In genomic region chr8:77282605-77283236, GRCm38 (mm10) we compare ENCODE assay signal across 21 mouse cellular contexts.
A peak's percentile ranks its signal among the peaks of the same experiment; 100 is the strongest.
DNase-seq lines count a peak whose midpoint lies in the region; ATAC-seq and TF ChIP-seq lines count a peak whose summit lies in the region.
"Had no signal": no experiment of that assay in that cellular context is flagged by ENCODE, and none has a peak within 500 bp of the region (broad histone marks: within the 10 kb centered on the region; RNA-seq: fewer than 3 reads in every experiment).

No protein-coding gene starts in this region.

- H3K36me3 ChIP-seq in liver, embryonic 12.5 days = no peaks in the 10 kb centered on the region
- no peaks in the 10 kb centered on the region for H3K36me3 ChIP-seq in liver, postnatal 0 days (replicated peaks; ENCODE audit: insufficient read depth, low read length)
- H3K36me3 ChIP-seq: hindbrain, embryonic 15.5 days; limb, embryonic 15.5 days had no signal

- H3K9ac ChIP-seq in liver, embryonic 12.5 days = no peak overlapping the region
- H3K9ac ChIP-seq in liver, postnatal 0 days (replicated peaks) = no peak overlapping the region
- H3K9ac ChIP-seq: hindbrain, embryonic 15.5 days; limb, embryonic 15.5 days had no signal

- H3K9me3 ChIP-seq in liver, embryonic 12.5 days (replicated peaks) = no peaks in the 10 kb centered on the region
- no peaks in the 10 kb centered on the region for H3K9me3 ChIP-seq in liver, postnatal 0 days (ENCODE audit: low read length)
- H3K9me3 ChIP-seq: hindbrain, embryonic 15.5 days; limb, embryonic 15.5 days had no signal

- peak; percentile 84 for ATAC-seq in frontal cortex, adult (ENCODE audit: low TSS enrichment)
- ATAC-seq in liver, embryonic 12.5 days = 0 out of 2 replicates have a peak, but pooled peaks have one; percentile 32
- ATAC-seq in liver, postnatal 0 days = no peak
- peak; percentile 81 for ATAC-seq in inflammation-experienced regulatory T-cells, adult 6 months
- ATAC-seq: forebrain, embryonic 14.5 days; midbrain, embryonic 16.5 days had no signal

- no peak for TF ChIP-seq CTCF in liver, postnatal 0 days (IDR thresholded peaks at IDR 0.05; ENCODE audit: low read depth)

- no peak for TF ChIP-seq EP300 in liver, postnatal 0 days (IDR thresholded peaks at IDR 0.05; ENCODE audit: low read depth)

- DNase-seq in frontal cortex, postnatal 10 days (ENCODE audit: low spot score in 2 of 2) = no peak
- no peak for DNase-seq in liver, postnatal 0 days
- DNase-seq in thymus, postnatal 25 days = peak; percentile 37
- DNase-seq in embryo, embryonic 10.5 days (ENCODE audit: low spot score) = no peak
- DNase-seq in cerebellum, adult 11-12 months = no peak
- DNase-seq: adrenal gland, postnatal 25 days; cerebellum, postnatal 36 days; gastrocnemius, adult 2 months; heart, adult 18-20 months; kidney, adult 8-10 months; lung, adult 18-20 months; right cerebral cortex, adult 18-20 months; spleen, adult 18-20 months had no signal

- H3K4me2 ChIP-seq in liver, embryonic 12.5 days = no peak overlapping the region
- H3K4me2 ChIP-seq in liver, postnatal 0 days (ENCODE audit: low read depth, low read length) = no peak overlapping the region
- H3K4me2 ChIP-seq: hindbrain, embryonic 15.5 days; limb, embryonic 15.5 days had no signal

- no peaks in the 10 kb centered on the region for H3K4me1 ChIP-seq in liver, embryonic 12.5 days
- no peaks in the 10 kb centered on the region for H3K4me1 ChIP-seq in liver, postnatal 0 days (ENCODE audit: insufficient read depth)
- H3K4me1 ChIP-seq: hindbrain, embryonic 15.5 days had no signal

- 50% methylated on average over 7 of the region's 7 CpGs for WGBS in liver, embryonic 12.5 days (ENCODE audit: insufficient replicate concordance)
- WGBS in liver, postnatal 0 days (ENCODE audit: insufficient replicate concordance) = 55% methylated on average over 7 of the region's 7 CpGs

- H3K27ac ChIP-seq in liver, embryonic 12.5 days = no peak overlapping the region
- H3K27ac ChIP-seq in liver, postnatal 0 days (ENCODE audit: low read depth) = no peak overlapping the region
- H3K27ac ChIP-seq: gastrocnemius, adult 2 months; hindbrain, embryonic 15.5 days; limb, embryonic 15.5 days had no signal

- no peaks in the 10 kb centered on the region for H3K27me3 ChIP-seq in liver, embryonic 12.5 days (replicated peaks)
- no peaks in the 10 kb centered on the region for H3K27me3 ChIP-seq in liver, postnatal 0 days (ENCODE audit: insufficient read depth, low read length)
- H3K27me3 ChIP-seq: hindbrain, embryonic 15.5 days; limb, embryonic 15.5 days had no signal

- H3K4me3 ChIP-seq in liver, embryonic 12.5 days = no peak overlapping the region
- no peak overlapping the region for H3K4me3 ChIP-seq in liver, postnatal 0 days (ENCODE audit: low read depth, low read length)
- H3K4me3 ChIP-seq: erythroblast, embryonic 14.5 days; gastrocnemius, adult 2 months; hindbrain, embryonic 15.5 days; limb, embryonic 15.5 days had no signal
